Mouse (Mus musculus) brain, embryonic 14.5 days (tissue): ENCODE results near the gene Palm.
A peak's percentile ranks its signal among the peaks of the same experiment; 100 is the strongest.

Source experiments
- CTCF ChIP-seq: fragments of 200-500 bp; IDR thresholded peaks from 2 replicates; pipeline ENCODE4 v1.5.1; 2012; ENCODE audit warnings: inconsistent platforms, mild to moderate bottlenecking, moderate library complexity, borderline replicate concordance; ENCODE audit not compliant: insufficient read depth, insufficient read length; ENCODE audit errors: extremely low read depth
- POLR2A ChIP-seq: fragments of 200-500 bp; IDR thresholded peaks from 2 replicates; pipeline ENCODE4 v1.6.1; 2012; ENCODE audit warnings: mild to moderate bottlenecking, inconsistent platforms, borderline replicate concordance; ENCODE audit not compliant: poor library complexity, insufficient read depth, insufficient read length, severe bottlenecking; ENCODE audit errors: extremely low read depth

DNA sequence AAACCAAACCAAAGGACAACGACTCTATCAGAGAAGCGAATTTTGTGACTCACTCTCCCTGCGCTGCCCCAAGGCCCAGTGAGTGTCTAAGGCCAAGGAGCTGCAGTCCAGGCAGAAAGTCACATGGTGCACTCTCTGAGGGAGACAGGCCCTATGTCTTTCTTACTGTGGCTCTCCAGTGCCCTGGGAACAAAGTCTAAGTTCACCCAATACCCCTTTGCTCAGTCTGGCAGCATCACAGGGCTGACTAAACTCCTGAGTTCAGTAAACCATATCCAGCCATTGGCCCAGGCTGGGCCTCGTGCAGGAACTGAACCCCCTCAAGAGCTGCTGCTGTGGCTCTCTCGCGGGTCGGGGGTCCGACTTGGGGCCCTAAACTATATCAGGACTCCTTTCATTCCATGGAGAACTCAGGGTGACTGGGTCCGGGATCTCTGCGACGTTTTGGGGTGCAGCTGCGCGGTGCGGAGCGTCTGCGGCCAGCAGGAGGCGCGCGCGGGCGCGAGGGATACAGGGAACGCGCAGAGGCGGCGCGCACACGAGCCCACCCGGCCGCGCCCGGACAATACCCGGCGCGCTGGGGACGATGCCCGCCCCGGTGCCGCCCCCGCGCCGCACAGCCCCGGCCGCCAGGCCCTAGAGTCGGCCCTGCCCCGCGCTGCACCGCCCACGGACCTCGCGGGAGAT lies at the start of gene Palm:
- TF ChIP-seq POLR2A: peak; percentile 96
- peak; percentile 85 for TF ChIP-seq CTCF
